Mouse (Mus musculus): ENCODE measurements around the gene Phtf1. TPM values are rescaled to one million over a fixed set of nuclear protein-coding genes. Genes with fewer than 3 reads are reported as not detected.

Phtf1 gene
- polyA plus RNA-seq, 1 experiment from 2014 or later = 29.7 TPM

DNA sequence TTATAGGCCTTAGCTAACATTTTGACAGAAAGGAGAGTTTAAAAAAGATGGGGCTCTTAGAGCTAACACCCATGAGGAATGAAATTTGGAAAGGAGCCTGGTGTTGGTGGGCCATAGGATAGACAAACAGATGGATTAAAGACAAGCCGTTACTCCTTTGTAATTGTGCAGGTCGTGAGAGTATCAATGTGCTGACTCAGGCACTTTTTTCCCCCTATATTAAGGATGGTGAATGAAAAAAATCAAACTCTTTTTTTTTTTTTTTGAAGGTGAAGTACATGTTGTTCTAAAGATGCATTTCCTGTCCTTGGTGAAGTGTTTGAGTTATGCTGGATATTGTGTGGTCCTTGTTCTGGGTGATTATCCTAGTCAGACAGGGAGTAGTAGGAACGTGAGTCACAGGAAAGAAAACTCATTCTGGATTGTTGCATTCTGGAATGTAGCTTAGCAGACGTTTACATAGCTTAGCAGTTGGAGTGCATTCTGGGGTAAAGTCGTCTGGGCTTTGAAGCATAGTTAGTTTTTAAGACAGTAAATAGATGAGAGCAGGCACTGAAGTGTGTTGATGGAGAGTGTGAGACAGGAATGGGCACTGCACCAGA is 20.0 kb downstream of the Phtf1 start:
- 46% methylated on average over 5 of the region's 5 CpGs for WGBS

GRCm38 (mm10) chr3:103989352-103989751 is 21.4 kb downstream of the Phtf1 start:
- 92% methylated on average over 4 of the region's 4 CpGs for WGBS
- no peaks in the 10 kb centered on the region for H3K27me3 ChIP-seq
- ATAC-seq (replicated peaks; ENCODE audit: low FRiP score) = no peak

More for the DNA sequence above, 20.0 kb downstream of the Phtf1 start:
- peaks cover 74% of the 10 kb centered on the region for H3K36me3 ChIP-seq
- H3K4me2 ChIP-seq = no peak overlapping the region
- no peak overlapping the region for H3K4me3 ChIP-seq (replicated peaks)
- H3K9ac ChIP-seq = no peak overlapping the region
- no peaks in the 10 kb centered on the region for H3K9me3 ChIP-seq (replicated peaks)
- no peak for ATAC-seq (replicated peaks; ENCODE audit: low FRiP score)
- no peak overlapping the region for H3K27ac ChIP-seq
- no peaks in the 10 kb centered on the region for H3K4me1 ChIP-seq
- no peaks in the 10 kb centered on the region for H3K27me3 ChIP-seq

DNA sequence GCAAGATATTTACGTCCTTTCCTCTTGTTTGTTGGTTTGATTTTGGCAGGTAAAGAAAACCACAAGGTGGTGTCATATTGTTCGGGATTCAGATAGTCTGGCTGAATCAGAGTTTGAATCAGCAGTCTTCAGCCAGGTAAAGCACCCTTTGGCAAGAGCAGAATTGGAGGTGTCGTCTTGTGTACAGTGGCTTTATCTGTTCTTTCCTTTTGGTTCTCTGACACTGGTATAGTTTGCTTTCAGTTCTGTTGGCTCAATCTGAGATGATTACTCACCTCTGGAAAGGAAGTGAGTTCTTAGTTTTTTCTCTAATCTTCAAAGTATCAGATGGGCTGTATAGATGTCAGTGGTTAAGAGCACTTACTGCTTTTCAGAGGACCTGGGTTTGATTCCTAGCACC is 23.4 kb downstream of the Phtf1 start:
- H3K27ac ChIP-seq = no peak overlapping the region
- 95% methylated on average over 3 of the region's 3 CpGs for WGBS
- no peak overlapping the region for H3K9ac ChIP-seq
- H3K9me3 ChIP-seq (replicated peaks) = no peaks in the 10 kb centered on the region
- H3K36me3 ChIP-seq = peaks cover 75% of the 10 kb centered on the region
- ATAC-seq (replicated peaks; ENCODE audit: low FRiP score) = no peak
- no peak overlapping the region for H3K4me2 ChIP-seq
- H3K4me3 ChIP-seq (replicated peaks) = no peak overlapping the region
- H3K4me1 ChIP-seq = no peaks in the 10 kb centered on the region
- H3K27me3 ChIP-seq = no peaks in the 10 kb centered on the region

More at GRCm38 (mm10) chr3:103989352-103989751, 21.4 kb downstream of the Phtf1 start:
- no peak overlapping the region for H3K9ac ChIP-seq
- no peaks in the 10 kb centered on the region for H3K9me3 ChIP-seq (replicated peaks)
- H3K4me3 ChIP-seq (replicated peaks) = no peak overlapping the region
- H3K4me2 ChIP-seq = no peak overlapping the region
- peaks cover 73% of the 10 kb centered on the region for H3K36me3 ChIP-seq
- no peaks in the 10 kb centered on the region for H3K4me1 ChIP-seq
- H3K27ac ChIP-seq = no peak overlapping the region

DNA sequence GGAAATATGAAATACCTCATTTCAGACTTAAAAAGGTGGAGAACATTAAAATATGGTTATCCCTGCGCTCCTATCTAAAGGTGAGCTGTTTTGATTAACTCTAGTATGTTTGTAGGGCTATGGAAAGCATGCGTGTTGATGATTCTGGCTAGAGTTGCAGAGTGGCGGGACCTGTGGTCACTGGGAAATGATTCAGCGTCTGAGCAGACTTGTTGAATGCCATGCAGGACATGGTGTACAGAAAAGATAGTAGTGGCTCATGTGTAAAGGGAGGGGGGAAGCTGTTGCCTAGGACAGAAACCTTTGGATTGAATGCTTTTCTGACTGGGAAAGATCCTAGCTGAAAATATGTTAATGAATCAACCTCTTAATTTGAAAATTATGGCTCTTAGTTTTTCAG is 30.8 kb downstream of the Phtf1 start:
- no peak overlapping the region for H3K4me3 ChIP-seq (replicated peaks)
- no peak for ATAC-seq (replicated peaks; ENCODE audit: low FRiP score)
- no peaks in the 10 kb centered on the region for H3K4me1 ChIP-seq
- no peak overlapping the region for H3K9ac ChIP-seq
- no peaks in the 10 kb centered on the region for H3K27me3 ChIP-seq
- no peak overlapping the region for H3K4me2 ChIP-seq
- 91% methylated on average over 4 of the region's 4 CpGs for WGBS
- H3K36me3 ChIP-seq = peaks cover 78% of the 10 kb centered on the region
- no peak overlapping the region for H3K27ac ChIP-seq
- no peaks in the 10 kb centered on the region for H3K9me3 ChIP-seq (replicated peaks)

DNA sequence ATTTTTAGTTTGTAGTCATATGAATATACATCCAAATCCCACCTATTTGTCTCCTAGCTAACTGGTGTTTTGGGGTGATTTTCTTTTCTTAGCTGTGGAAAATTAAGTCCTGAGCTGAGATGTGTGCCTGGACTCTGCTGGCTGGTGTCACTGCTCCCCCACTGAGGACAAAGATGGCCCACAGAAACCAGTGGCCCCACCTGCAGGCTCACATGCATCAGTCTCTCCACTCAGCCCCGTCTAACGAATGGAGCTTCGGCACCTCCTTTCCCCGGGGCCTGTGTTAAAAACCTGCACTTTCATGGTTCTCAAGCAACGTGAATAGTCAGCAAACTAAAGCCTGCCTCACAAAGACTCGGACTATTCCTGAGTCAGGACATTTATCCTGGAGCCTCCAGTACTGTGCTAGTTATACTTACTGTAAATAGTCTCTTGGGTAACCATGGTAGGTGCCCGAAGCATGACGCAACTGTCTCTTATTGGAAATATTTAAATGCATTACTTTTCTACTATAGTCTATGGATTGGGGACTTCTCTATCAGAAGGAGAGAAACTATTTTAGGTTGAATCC is 39.1 kb downstream of the Phtf1 start:
- H3K9me3 ChIP-seq (replicated peaks) = no peaks in the 10 kb centered on the region
- 91% methylated on average over 8 of the region's 8 CpGs for WGBS

DNA sequence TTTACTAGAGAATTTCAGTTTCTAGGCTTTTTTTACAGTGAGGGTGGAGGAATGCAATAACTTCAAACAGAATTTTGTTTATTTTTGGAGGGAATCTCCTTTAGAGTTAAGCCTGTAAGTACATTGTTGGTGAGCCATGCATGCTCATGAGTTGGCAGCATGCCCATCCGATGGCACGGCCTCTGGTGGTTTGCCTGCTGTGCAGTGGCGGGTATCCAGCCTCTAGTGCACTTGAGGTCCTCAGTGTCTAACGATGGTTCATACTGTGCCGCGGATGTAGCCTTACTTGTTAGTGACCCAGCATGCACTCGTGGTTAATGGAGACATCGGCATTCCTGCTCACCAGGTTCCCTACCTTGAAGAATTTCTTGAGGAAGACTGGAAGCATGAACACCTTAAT is 39.6 kb downstream of the Phtf1 start:
- Histone ChIP-seq H3K9ac (no peak overlapping the region), H3K36me3 (peaks cover 60% of the 10 kb centered on the region), H3K4me1 (no peaks in the 10 kb centered on the region), H3K4me3 (replicated peaks) (no peak overlapping the region), H3K4me2 (no peak overlapping the region), H3K27ac (no peak overlapping the region), H3K9me3 (replicated peaks) (no peaks in the 10 kb centered on the region), H3K27me3 (no peaks in the 10 kb centered on the region)
- WGBS = 91% methylated on average over 8 of the region's 8 CpGs
- no peak for ATAC-seq (replicated peaks; ENCODE audit: low FRiP score)

More for the DNA sequence above, 39.1 kb downstream of the Phtf1 start:
- Histone ChIP-seq H3K27me3 (no peaks in the 10 kb centered on the region), H3K4me1 (no peaks in the 10 kb centered on the region), H3K4me3 (replicated peaks) (no peak overlapping the region), H3K36me3 (peaks cover 59% of the 10 kb centered on the region), H3K27ac (no peak overlapping the region), H3K9ac (no peak overlapping the region), H3K4me2 (no peak overlapping the region)
- ATAC-seq (replicated peaks; ENCODE audit: low FRiP score) = no peak

DNA sequence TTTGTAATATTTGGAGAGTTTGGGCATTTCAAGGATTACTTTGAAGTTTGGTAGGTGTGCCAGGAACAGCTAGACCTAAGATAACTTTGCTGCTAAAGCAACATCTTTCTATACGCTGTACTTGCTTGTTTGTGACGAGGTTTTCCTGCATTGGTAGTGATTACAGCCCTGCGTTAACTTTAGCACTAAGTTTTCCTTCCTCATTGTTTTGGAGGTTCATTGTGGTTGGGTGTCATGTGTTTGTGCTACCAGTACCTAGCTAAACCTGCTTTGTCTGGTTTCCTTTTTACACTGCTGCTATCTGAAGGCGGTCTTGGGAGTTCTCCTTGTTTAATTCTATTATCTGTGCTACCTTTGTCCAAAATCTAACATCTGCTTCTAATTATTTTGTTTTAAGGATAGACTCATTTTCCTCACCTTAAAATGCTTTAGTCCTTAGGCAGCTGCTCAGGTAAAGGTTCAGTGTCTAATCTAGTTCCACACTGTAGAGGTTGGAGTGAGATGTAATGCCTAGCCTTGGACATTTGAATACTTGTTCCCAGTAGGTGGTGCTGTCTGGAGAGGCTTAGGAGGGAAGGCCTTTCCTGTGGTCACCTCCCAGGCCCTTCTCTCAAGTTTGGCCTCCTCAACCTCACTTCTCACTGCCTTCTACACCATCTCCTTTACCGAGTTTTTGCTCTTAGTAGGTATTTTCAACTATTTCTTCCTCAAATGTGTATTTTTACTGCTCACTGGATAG is 42.2 kb downstream of the Phtf1 start:
- Histone ChIP-seq H3K4me2 (no peak overlapping the region), H3K27ac (no peak overlapping the region), H3K9ac (no peak overlapping the region), H3K36me3 (peaks cover 51% of the 10 kb centered on the region), H3K27me3 (no peaks in the 10 kb centered on the region), H3K4me3 (replicated peaks) (no peak overlapping the region), H3K9me3 (replicated peaks) (no peaks in the 10 kb centered on the region), H3K4me1 (no peaks in the 10 kb centered on the region)
- ATAC-seq (replicated peaks; ENCODE audit: low FRiP score) = no peak
- 85% methylated on average over 5 of the region's 5 CpGs for WGBS

- no peaks in the 10 kb centered on the region for H3K27me3 ChIP-seq
- no peak overlapping the region for H3K9ac ChIP-seq
- no peak overlapping the region for H3K27ac ChIP-seq
- H3K36me3 ChIP-seq = peaks cover 49% of the 10 kb centered on the region
- H3K4me1 ChIP-seq = no peaks in the 10 kb centered on the region
- no peaks in the 10 kb centered on the region for H3K9me3 ChIP-seq (replicated peaks)
- WGBS = 93% methylated on average over 2 of the region's 2 CpGs
- H3K4me2 ChIP-seq = no peak overlapping the region
- no peak for ATAC-seq (replicated peaks; ENCODE audit: low FRiP score)
- no peak overlapping the region for H3K4me3 ChIP-seq (replicated peaks)
Measured at GRCm38 (mm10) chr3:104011972-104012371, 44.1 kb downstream of the Phtf1 start.

GRCm38 (mm10) chr3:104017931-104018330 is 50.0 kb downstream of the Phtf1 start:
- Histone ChIP-seq H3K4me1 (no peaks in the 10 kb centered on the region), H3K4me2 (no peak overlapping the region), H3K27ac (no peak overlapping the region), H3K9me3 (replicated peaks) (no peaks in the 10 kb centered on the region), H3K9ac (no peak overlapping the region), H3K36me3 (peaks cover 64% of the 10 kb centered on the region), H3K4me3 (replicated peaks) (no peak overlapping the region), H3K27me3 (no peaks in the 10 kb centered on the region)
- WGBS = 93% methylated on average over 3 of the region's 3 CpGs
- ATAC-seq (replicated peaks; ENCODE audit: low FRiP score) = no peak

- Histone ChIP-seq H3K36me3 (peaks cover 59% of the 10 kb centered on the region), H3K9me3 (replicated peaks) (no peaks in the 10 kb centered on the region), H3K4me1 (no peaks in the 10 kb centered on the region), H3K4me2 (no peak overlapping the region), H3K27me3 (no peaks in the 10 kb centered on the region), H3K4me3 (replicated peaks) (no peak overlapping the region), H3K27ac (no peak overlapping the region), H3K9ac (no peak overlapping the region)
- 64% methylated on average over 4 of the region's 4 CpGs for WGBS
- no peak for ATAC-seq (replicated peaks; ENCODE audit: low FRiP score)
Measured at GRCm38 (mm10) chr3:104019453-104019852, 51.5 kb downstream of the Phtf1 start.

DNA sequence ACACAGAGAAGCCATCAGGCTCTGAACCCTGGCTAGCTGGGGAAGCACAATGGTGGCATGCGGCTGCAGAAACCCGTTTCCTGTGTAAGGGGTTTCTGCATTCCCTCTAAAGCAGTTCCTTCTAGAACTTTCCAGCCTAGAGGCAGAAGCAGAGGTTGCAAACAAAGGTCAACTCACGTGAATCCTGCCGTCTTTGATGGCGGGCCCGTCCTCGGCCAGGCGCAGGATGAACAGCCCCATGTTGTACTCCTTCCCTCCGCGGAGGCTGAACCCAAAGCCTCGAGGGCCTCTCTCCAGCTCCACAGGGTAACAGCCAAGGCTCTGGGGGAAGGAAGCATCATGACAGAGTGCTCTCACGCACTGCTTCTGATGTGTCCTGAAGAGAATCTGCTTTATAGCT is 52.2 kb downstream of the Phtf1 start:
- no peak for ATAC-seq (replicated peaks; ENCODE audit: low FRiP score)
- Histone ChIP-seq H3K4me1 (no peaks in the 10 kb centered on the region), H3K9ac (no peak overlapping the region), H3K27ac (no peak overlapping the region), H3K36me3 (peaks cover 56% of the 10 kb centered on the region), H3K27me3 (no peaks in the 10 kb centered on the region), H3K9me3 (replicated peaks) (no peaks in the 10 kb centered on the region), H3K4me3 (replicated peaks) (no peak overlapping the region), H3K4me2 (no peak overlapping the region)
- 86% methylated on average over 12 of the region's 12 CpGs for WGBS

DNA sequence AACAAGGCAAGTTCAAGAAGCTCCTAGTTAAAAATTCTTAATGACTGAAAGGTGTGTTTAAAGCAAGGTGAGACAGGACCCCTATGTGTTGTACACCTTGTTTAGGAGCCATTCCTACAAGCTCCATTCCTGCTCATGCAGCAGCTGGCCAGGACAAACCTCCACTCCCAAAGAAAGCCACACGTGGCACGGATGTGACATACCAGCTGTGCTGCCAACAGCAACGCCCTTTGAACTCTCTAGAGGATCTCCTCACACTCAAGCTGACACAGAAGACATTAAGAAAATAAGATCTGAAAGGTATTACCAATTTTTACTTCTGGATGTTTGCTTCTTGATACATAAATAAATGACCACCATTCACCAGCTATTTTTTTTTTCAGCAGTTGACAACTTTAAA is 59.0 kb downstream of the Phtf1 start:
- Histone ChIP-seq H3K36me3 (peaks cover 26% of the 10 kb centered on the region), H3K27ac (no peak overlapping the region), H3K4me2 (no peak overlapping the region), H3K4me3 (replicated peaks) (no peak overlapping the region), H3K27me3 (no peaks in the 10 kb centered on the region), H3K9me3 (replicated peaks) (no peaks in the 10 kb centered on the region), H3K9ac (no peak overlapping the region), H3K4me1 (no peaks in the 10 kb centered on the region)
- ATAC-seq (replicated peaks; ENCODE audit: low FRiP score) = no peak
- 37% methylated on average over 3 of the region's 3 CpGs for WGBS
